Mouse (Mus musculus): Measurements from ENCODE around the gene Rdh5. TPM values are rescaled to one million over a fixed set of nuclear protein-coding genes. Genes with fewer than 3 reads are reported as not detected.

Gene Rdh5
- polyA plus RNA-seq, 1 experiment from 2014 or later, result 12.3 TPM

GRCm38 (mm10) chr10:128921251-128921650 lies 1.4 kb downstream of the Rdh5 start:
- 58% methylated on average over 1 of the region's 1 CpGs for WGBS
- Histone ChIP-seq H3K9ac (replicated peaks; ENCODE audit: low read depth, low read length) (no peak overlapping the region), H3K27me3 (replicated peaks; ENCODE audit: control insufficient read depth, insufficient read depth, low read length) (no peaks in the 10 kb centered on the region), H3K36me3 (ENCODE audit: control insufficient read depth, insufficient read depth) (no peaks in the 10 kb centered on the region), H3K4me2 (ENCODE audit: low read length) (no peak overlapping the region), H3K4me3 (replicated peaks; ENCODE audit: low read length) (no peak overlapping the region), H3K27ac (ENCODE audit: low read length) (no peak overlapping the region), H3K4me1 (replicated peaks; ENCODE audit: control insufficient read depth, insufficient read depth, low read length) (peaks cover 22% of the 10 kb centered on the region), H3K9me3 (ENCODE audit: control insufficient read depth, low read length) (no peaks in the 10 kb centered on the region)
- no peak for ATAC-seq

GRCm38 (mm10) chr10:128920736-128921161 lies 1.9 kb downstream of the Rdh5 start:
- WGBS, result 78% methylated on average over 3 of the region's 3 CpGs

GRCm38 (mm10) chr10:128919966-128920365 lies 2.7 kb downstream of the Rdh5 start:
- Histone ChIP-seq H3K4me2 (ENCODE audit: low read length) (no peak overlapping the region), H3K4me3 (replicated peaks; ENCODE audit: low read length) (no peak overlapping the region), H3K27me3 (replicated peaks; ENCODE audit: control insufficient read depth, insufficient read depth, low read length) (no peaks in the 10 kb centered on the region), H3K9ac (replicated peaks; ENCODE audit: low read depth, low read length) (no peak overlapping the region), H3K9me3 (ENCODE audit: control insufficient read depth, low read length) (no peaks in the 10 kb centered on the region), H3K4me1 (replicated peaks; ENCODE audit: control insufficient read depth, insufficient read depth, low read length) (peaks cover 22% of the 10 kb centered on the region), H3K36me3 (ENCODE audit: control insufficient read depth, insufficient read depth) (no peaks in the 10 kb centered on the region), H3K27ac (ENCODE audit: low read length) (no peak overlapping the region)
- 85% methylated on average over 7 of the region's 7 CpGs for WGBS
- no peak for ATAC-seq

More at GRCm38 (mm10) chr10:128920736-128921161, 1.9 kb downstream of the Rdh5 start:
- Histone ChIP-seq H3K9ac (replicated peaks; ENCODE audit: low read depth, low read length) (no peak overlapping the region), H3K9me3 (ENCODE audit: control insufficient read depth, low read length) (no peaks in the 10 kb centered on the region), H3K27ac (ENCODE audit: low read length) (no peak overlapping the region), H3K4me2 (ENCODE audit: low read length) (no peak overlapping the region), H3K27me3 (replicated peaks; ENCODE audit: control insufficient read depth, insufficient read depth, low read length) (no peaks in the 10 kb centered on the region), H3K4me3 (replicated peaks; ENCODE audit: low read length) (no peak overlapping the region), H3K4me1 (replicated peaks; ENCODE audit: control insufficient read depth, insufficient read depth, low read length) (peaks cover 22% of the 10 kb centered on the region), H3K36me3 (ENCODE audit: control insufficient read depth, insufficient read depth) (no peaks in the 10 kb centered on the region)
- ATAC-seq, result no peak

GRCm38 (mm10) chr10:128919203-128919631 lies 3.5 kb downstream of the Rdh5 start:
- Histone ChIP-seq H3K27me3 (replicated peaks; ENCODE audit: control insufficient read depth, insufficient read depth, low read length) (no peaks in the 10 kb centered on the region), H3K9me3 (ENCODE audit: control insufficient read depth, low read length) (no peaks in the 10 kb centered on the region), H3K4me2 (ENCODE audit: low read length) (no peak overlapping the region), H3K27ac (ENCODE audit: low read length) (no peak overlapping the region), H3K4me1 (replicated peaks; ENCODE audit: control insufficient read depth, insufficient read depth, low read length) (peaks cover 22% of the 10 kb centered on the region), H3K36me3 (ENCODE audit: control insufficient read depth, insufficient read depth) (no peaks in the 10 kb centered on the region), H3K9ac (replicated peaks; ENCODE audit: low read depth, low read length) (no peak overlapping the region), H3K4me3 (replicated peaks; ENCODE audit: low read length) (no peak overlapping the region)
- 19% methylated on average over 6 of the region's 6 CpGs for WGBS
- ATAC-seq, result no peak

GRCm38 (mm10) chr10:128918246-128918645 lies 4.4 kb downstream of the Rdh5 start:
- WGBS, result 83% methylated on average over 7 of the region's 7 CpGs
- Histone ChIP-seq H3K36me3 (ENCODE audit: control insufficient read depth, insufficient read depth) (no peaks in the 10 kb centered on the region), H3K4me3 (replicated peaks; ENCODE audit: low read length) (no peak overlapping the region), H3K4me1 (replicated peaks; ENCODE audit: control insufficient read depth, insufficient read depth, low read length) (peaks cover 14% of the 10 kb centered on the region), H3K27me3 (replicated peaks; ENCODE audit: control insufficient read depth, insufficient read depth, low read length) (no peaks in the 10 kb centered on the region), H3K9ac (replicated peaks; ENCODE audit: low read depth, low read length) (no peak overlapping the region), H3K9me3 (ENCODE audit: control insufficient read depth, low read length) (no peaks in the 10 kb centered on the region), H3K4me2 (ENCODE audit: low read length) (no peak overlapping the region), H3K27ac (ENCODE audit: low read length) (no peak overlapping the region)
- no peak for ATAC-seq

GRCm38 (mm10) chr10:128917400-128917799 lies 5.3 kb downstream of the Rdh5 start:
- Histone ChIP-seq H3K4me1 (replicated peaks; ENCODE audit: control insufficient read depth, insufficient read depth, low read length) (peaks cover 10% of the 10 kb centered on the region), H3K4me3 (replicated peaks; ENCODE audit: low read length) (no peak overlapping the region), H3K36me3 (ENCODE audit: control insufficient read depth, insufficient read depth) (no peaks in the 10 kb centered on the region), H3K9me3 (ENCODE audit: control insufficient read depth, low read length) (no peaks in the 10 kb centered on the region), H3K27ac (ENCODE audit: low read length) (no peak overlapping the region), H3K4me2 (ENCODE audit: low read length) (no peak overlapping the region), H3K27me3 (replicated peaks; ENCODE audit: control insufficient read depth, insufficient read depth, low read length) (no peaks in the 10 kb centered on the region), H3K9ac (replicated peaks; ENCODE audit: low read depth, low read length) (no peak overlapping the region)
- no peak for ATAC-seq
- WGBS, result 89% methylated on average over 6 of the region's 6 CpGs

GRCm38 (mm10) chr10:128916665-128917064 lies 6.0 kb downstream of the Rdh5 start:
- 96% methylated on average over 3 of the region's 3 CpGs for WGBS
- ATAC-seq, result no peak
- H3K4me3 ChIP-seq (replicated peaks; ENCODE audit: low read length), result no peak overlapping the region

GRCm38 (mm10) chr10:128915550-128915949 lies 7.1 kb downstream of the Rdh5 start:
- no peaks in the 10 kb centered on the region for H3K36me3 ChIP-seq (ENCODE audit: control insufficient read depth, insufficient read depth)
- 81% methylated on average over 2 of the region's 2 CpGs for whole genome bisulfite sequencing
- H3K4me3 ChIP-seq (replicated peaks; ENCODE audit: low read length), result no peak overlapping the region
- H3K9ac ChIP-seq (replicated peaks; ENCODE audit: low read depth, low read length), result no peak overlapping the region
- peaks cover 3% of the 10 kb centered on the region for H3K4me1 ChIP-seq (replicated peaks; ENCODE audit: control insufficient read depth, insufficient read depth, low read length)
- no peak for ATAC-seq
- no peak overlapping the region for H3K4me2 ChIP-seq (ENCODE audit: low read length)
- no peak overlapping the region for H3K27ac ChIP-seq (ENCODE audit: low read length)
- no peaks in the 10 kb centered on the region for H3K27me3 ChIP-seq (replicated peaks; ENCODE audit: control insufficient read depth, insufficient read depth, low read length)
- no peaks in the 10 kb centered on the region for H3K9me3 ChIP-seq (ENCODE audit: control insufficient read depth, low read length)

More at GRCm38 (mm10) chr10:128916665-128917064, 6.0 kb downstream of the Rdh5 start:
- Histone ChIP-seq H3K27me3 (replicated peaks; ENCODE audit: control insufficient read depth, insufficient read depth, low read length) (no peaks in the 10 kb centered on the region), H3K9ac (replicated peaks; ENCODE audit: low read depth, low read length) (no peak overlapping the region), H3K27ac (ENCODE audit: low read length) (no peak overlapping the region), H3K36me3 (ENCODE audit: control insufficient read depth, insufficient read depth) (no peaks in the 10 kb centered on the region), H3K4me2 (ENCODE audit: low read length) (no peak overlapping the region), H3K4me1 (replicated peaks; ENCODE audit: control insufficient read depth, insufficient read depth, low read length) (peaks cover 2% of the 10 kb centered on the region; the same call in 1 of the 2 replicates), H3K9me3 (ENCODE audit: control insufficient read depth, low read length) (no peaks in the 10 kb centered on the region)

- no peak overlapping the region for H3K4me3 ChIP-seq (replicated peaks; ENCODE audit: low read length)
- H3K27me3 ChIP-seq (replicated peaks; ENCODE audit: control insufficient read depth, insufficient read depth, low read length), result no peaks in the 10 kb centered on the region
- no peak for ATAC-seq
- H3K9me3 ChIP-seq (ENCODE audit: control insufficient read depth, low read length), result no peaks in the 10 kb centered on the region
- 80% methylated on average over 12 of the region's 12 CpGs for WGBS
- peaks cover 15% of the 10 kb centered on the region for H3K4me1 ChIP-seq (replicated peaks; ENCODE audit: control insufficient read depth, insufficient read depth, low read length)
- no peak overlapping the region for H3K27ac ChIP-seq (ENCODE audit: low read length)
- no peaks in the 10 kb centered on the region for H3K36me3 ChIP-seq (ENCODE audit: control insufficient read depth, insufficient read depth)
- H3K9ac ChIP-seq (replicated peaks; ENCODE audit: low read depth, low read length), result no peak overlapping the region
- no peak overlapping the region for H3K4me2 ChIP-seq (ENCODE audit: low read length)
These were observed 9.0 kb downstream of the Rdh5 start for GRCm38 (mm10) chr10:128913696-128914095.

GRCm38 (mm10) chr10:128913219-128913618 lies 9.5 kb downstream of the Rdh5 start:
- Histone ChIP-seq H3K4me1 (replicated peaks; ENCODE audit: control insufficient read depth, insufficient read depth, low read length) (peaks cover 15% of the 10 kb centered on the region), H3K27ac (ENCODE audit: low read length) (no peak overlapping the region), H3K9ac (replicated peaks; ENCODE audit: low read depth, low read length) (no peak overlapping the region), H3K9me3 (ENCODE audit: control insufficient read depth, low read length) (no peaks in the 10 kb centered on the region), H3K4me2 (ENCODE audit: low read length) (no peak overlapping the region), H3K27me3 (replicated peaks; ENCODE audit: control insufficient read depth, insufficient read depth, low read length) (no peaks in the 10 kb centered on the region), H3K36me3 (ENCODE audit: control insufficient read depth, insufficient read depth) (no peaks in the 10 kb centered on the region), H3K4me3 (replicated peaks; ENCODE audit: low read length) (no peak overlapping the region)
- WGBS, result 5% methylated on average over 5 of the region's 5 CpGs
- peak; percentile 49 for ATAC-seq

Data from forebrain, embryonic 16.5 days (tissue).